Mouse (Mus musculus): ENCODE measurements around the gene Bcl2a1c. TPM values are rescaled to one million over a fixed set of nuclear protein-coding genes. Genes with fewer than 3 reads are reported as not detected.
"Not testable (repeated sequence)": the region's sequence is repeated elsewhere in the genome, so short reads cannot be mapped to it uniquely, and the experiment has no call there.

The Bcl2a1c gene
- total RNA-seq (2021), result not detected
- long read RNA-seq, experiment 1, result 0 reads
- long read RNA-seq, experiment 2, result 0 reads

DNA sequence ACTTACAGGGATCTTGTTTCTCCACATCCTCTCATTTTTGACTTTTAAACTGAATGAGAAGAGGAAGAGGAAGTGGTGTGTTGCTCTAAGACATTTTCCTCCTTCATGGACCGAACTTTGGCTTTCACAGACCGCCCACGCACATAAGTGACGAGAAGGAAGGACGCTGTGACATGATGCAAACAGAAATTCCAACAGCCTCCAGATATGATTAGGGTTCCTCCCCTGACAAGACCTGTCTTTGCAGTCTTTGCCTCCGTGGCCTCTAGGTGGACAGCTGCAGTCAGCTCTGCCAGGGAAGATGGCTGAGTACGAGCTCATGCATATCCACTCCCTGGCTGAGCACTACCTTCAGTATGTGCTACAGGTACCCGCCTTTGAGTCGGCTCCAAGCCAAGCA lies at the start of gene Bcl2a1c:
Gene Bcl2a1c, plus strand, starts transcription at position 281 of the 400 bp plus-strand sequence.
- intact Hi-C loops (cut with DNase I); DNase-seq: not testable (repeated sequence)

DNA sequence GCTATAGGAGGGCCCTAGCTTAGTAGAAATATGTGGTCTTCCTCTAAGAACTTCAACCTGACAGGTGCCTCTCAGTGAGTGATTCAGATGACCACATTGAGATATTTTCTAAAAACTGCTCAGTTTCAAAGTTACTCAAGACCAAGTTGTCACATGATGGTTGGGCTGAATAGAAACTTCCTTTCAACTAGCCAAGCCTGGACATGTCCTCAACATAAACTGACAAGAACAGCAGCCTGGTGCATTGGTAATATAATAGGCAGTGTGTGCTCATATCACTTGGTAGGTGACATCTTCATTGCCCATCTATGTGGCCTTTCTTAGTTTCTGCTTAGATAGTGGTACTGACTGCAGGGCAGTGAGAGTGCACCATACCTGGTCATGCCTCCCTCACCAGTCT lies 24.0 kb upstream of the Bcl2a1c start:
- intact Hi-C loops (cut with DNase I), result loop anchor here (5.0 kb wide), 1 partner anchor 179 kb away; no protein-coding TSS in a partner anchor
- not testable (repeated sequence) for DNase-seq

DNA sequence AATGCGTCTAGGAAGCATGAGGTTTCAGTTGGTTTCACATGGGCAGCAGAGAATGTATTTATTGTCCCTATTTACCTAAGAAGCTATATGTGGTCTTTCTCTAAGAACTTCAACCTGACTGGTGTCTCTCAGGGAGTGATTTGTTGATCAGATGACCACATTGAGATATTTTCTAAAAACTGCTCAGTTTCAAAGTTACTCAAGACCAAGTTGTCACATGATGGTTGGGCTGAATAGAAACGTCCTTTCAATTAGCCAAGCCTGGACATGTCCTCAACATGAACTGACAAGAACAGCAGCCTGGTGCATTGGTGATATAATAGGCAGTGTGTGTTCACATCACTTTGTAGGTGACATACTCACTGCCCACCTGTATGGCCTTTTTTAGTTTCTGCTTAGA lies 18.2 kb upstream of the Bcl2a1c start:
- intact Hi-C loops (cut with DNase I), result loop anchor here (10.0 kb wide), 1 partner anchor 183 kb away; no protein-coding TSS in a partner anchor
- not testable (repeated sequence) for DNase-seq

DNA sequence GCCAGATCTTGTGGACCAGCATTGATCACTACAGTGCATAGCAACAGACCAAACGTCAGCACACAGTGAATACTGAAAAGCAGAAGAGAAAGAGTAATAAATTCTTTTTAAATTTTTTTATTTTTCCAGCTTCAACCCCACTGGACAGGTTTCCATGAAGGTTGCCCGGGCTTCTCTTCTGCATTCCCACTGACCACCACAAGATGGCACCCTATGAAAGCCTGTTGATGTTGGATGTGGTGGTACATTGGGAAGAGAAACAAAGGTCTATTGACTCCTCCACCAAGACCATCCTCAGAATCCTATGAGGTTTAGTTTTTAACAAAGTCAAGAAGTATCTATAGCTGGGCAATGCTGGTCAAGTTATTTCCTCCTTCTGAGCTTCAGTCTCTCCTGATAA lies 11.9 kb upstream of the Bcl2a1c start:
- DNase-seq, result no peak
- intact Hi-C loops (cut with DNase I), result loop anchor here (2.0 to 10.0 kb wide), 2 partner anchors 63 to 177 kb away; no protein-coding TSS in a partner anchor

DNA sequence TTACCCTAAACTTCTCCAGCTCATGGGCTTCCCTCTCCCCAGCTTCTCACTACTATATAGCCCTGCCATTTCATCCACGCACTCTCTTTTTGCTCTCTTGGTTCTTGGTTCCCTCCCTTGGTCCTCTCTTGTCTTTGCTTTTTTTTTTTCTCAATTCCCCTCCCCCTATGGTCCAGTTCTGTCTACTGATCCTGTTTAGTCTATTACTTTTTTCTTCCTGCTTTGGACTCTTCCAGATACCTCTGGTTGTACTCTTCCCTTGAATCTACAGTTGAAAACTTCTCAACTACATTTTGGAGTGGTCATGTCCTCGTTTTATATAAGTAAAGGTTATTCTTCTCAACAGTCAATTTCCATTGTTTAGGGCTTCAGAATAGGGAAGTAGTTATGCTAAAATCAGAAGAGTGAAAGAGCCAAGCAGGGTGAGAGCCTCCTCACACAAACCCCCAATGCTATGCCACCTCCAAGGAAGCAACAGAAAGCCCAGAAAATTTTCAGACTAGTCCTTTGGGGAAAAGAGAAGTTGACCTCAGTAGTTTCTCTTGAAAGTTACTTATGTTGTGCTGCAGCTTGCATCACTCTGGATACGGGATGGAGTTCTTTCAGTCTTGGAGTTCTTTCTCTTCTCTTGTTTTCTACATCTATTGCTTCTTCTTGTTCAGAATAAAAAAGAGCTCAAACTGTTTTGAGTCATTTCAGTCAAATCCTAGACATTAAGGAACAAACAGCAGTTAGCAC lies 3.8 kb upstream of the Bcl2a1c start:
- intact Hi-C loops (cut with DNase I), result no loop called here
- DNase-seq, result no peak

DNA sequence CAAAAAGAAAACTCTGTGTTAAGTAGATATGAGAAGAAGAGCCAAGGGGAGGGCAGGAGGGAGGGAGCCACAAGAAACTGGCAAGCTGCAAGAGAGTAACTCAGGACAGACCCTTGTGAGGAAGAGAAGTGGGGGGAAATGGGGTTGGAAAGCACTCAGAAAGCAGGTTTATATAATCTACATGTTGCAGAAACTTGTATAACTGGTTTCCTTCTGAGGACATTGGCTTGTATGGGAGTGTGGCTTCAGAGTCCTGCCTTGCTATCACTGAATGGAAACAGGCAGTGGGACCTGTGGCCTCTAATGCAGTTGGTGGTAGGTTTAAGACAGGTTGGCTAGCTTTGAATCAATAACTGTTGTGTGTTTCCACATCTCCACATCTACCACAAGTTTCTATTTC lies 1.6 kb upstream of the Bcl2a1c start:
- DNase-seq; intact Hi-C loops (cut with DNase I): not testable (repeated sequence)

DNA sequence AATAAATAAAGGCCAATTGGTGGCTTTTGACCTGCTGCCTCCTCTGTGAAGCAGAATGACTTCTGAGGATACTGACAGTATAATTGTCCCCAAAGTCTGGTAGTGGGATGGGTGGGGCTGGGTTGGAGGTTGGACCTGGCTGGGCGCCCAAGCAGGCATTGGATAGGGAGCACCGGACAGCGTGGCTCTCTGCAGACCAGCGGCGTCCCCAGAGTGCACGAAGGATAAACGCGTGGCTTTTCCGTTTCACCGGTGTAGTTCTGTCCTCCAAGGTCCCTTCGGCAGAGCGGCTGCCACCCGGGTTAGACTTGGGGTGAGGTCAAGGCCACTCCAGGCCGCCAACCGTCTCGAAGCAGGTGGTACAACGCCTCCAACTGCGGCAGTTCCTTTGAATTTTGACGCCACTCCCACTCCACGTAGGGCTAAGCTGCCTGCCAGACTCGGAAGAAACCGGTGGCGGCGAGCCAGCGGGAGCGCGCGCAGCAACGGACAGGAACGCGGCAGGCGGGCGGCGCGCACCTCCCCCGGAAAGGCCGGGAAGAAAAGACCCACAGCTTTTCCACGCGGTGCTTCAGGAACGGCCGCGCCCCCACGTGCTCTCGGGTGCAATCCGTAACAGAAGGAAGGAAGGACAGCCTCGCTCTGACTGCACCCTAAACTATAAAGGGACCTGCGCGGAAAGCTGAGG lies 38.0 kb downstream of the Bcl2a1c start:
- peak; percentile 61 to 73 for DNase-seq
- intact Hi-C loops (cut with DNase I), result no loop called here

DNA sequence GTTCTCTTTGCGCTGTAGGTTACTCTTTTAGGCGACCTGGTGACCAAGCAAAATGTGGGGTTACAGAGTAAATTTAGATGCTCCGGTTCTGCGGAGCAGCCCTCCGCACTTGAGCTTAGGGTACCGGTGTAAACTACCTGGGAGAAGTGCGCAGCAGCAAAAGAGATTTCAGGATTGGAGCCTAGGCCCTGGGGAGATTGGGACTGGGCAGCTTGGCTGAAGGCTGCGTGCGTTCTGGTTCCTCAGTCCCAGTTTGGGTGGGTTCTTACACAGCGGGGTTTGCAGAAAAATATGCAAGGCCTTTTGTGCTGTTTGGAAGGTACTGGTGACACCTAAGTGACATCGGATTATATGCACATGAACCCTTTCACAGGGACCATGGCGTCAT lies 38.5 kb downstream of the Bcl2a1c start:
- DNase-seq, result no peak
- intact Hi-C loops (cut with DNase I), result no loop called here

DNA sequence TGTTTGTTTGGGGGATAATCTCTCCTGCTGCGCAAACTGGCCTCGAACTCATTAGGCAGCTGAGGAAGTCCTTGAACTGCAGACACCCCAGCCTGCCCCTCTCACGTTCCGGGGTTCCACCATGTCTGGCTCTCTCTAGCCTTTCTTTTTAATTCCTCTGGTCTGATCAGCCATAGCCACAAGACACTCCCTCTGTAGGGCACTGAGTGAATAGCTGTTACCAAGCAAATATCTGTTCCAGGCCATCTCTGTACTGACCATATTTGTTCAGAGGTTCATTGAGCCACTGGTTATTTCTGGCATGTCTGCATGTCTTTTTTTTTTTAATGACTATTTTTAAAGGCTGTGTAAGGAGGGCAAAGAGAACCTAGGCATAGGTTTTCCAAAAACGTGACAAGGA lies 39.5 kb downstream of the Bcl2a1c start:
- intact Hi-C loops (cut with DNase I); DNase-seq: not testable (repeated sequence)

DNA sequence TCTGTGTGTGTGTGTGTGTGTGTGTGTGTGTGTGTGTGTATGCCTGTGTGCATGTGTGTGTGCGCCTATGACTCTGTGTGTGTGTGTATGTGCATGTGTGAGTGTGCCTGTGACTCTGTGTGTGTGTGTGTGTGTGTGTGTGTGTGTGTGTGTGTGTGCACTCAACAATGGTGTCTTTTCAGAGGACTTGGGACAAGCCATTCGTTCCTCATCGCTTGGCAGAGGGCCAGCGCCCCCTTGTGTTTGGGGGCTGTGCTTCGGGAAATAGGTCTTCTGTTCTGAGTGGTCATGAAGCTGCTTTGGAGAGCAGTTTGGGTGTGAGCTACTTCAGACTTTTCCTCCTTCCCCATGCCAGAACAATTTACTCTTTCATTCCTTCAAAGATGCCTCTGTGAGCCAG lies 41.8 kb downstream of the Bcl2a1c start:
- DNase-seq, result not testable (repeated sequence)
- intact Hi-C loops (cut with DNase I), result loop anchor here (5.0 kb wide), 1 partner anchor 279 kb away; no protein-coding TSS in a partner anchor

DNA sequence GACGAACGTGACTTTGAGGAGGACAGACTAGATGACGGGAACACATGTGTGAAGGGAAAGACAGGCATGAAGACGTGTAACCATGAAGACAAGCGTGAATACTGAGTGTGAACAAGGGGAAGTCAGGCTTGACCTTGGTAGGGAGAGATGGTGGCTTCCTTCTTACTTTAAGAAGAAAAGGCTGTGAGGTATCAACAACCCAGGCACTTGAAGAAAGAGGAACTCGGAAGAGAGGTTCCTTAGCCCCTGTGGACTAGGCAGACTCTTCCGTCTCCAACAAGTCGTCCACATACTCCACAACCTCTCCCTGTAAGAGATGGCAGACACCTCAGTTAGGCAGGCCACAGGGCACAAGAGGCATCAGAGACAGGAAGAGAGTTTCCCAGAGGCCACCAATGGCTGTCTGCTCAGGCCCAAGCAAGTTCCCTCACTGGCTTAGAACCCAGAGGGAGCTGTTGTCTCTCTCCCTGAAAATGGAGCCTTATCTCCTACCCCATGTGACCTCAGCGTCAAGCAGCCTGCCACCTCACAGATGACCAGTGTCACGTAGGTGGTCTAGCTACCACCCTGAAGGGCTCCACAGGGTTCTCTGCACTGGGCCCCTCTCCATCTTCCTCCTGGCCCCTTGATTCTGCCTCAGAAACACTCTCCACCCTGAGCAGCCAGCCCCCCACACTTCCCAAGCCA lies 45.5 kb downstream of the Bcl2a1c start:
- DNase-seq, result no peak
- intact Hi-C loops (cut with DNase I), result no loop called here

DNA sequence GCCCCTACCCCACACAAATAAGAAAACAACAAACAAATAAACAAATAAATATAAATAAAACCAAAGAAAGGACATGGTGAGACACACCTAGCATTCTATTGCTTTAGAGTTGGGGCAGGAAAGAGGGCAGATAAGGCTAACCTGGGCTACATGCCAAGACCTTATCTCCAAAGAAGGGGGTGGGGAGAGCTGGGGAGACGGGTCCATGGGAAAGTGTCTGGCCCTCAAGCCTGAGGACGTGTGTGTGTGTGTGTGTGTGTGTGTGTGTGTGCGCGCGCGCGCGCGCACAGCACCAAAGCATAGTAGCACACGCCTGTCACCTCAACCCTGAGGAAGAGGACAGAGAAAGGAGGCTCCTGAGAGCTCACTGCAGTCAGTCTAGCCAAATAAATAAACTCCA lies 47.2 kb downstream of the Bcl2a1c start:
- DNase-seq, result no peak
- intact Hi-C loops (cut with DNase I), result no loop called here

DNA sequence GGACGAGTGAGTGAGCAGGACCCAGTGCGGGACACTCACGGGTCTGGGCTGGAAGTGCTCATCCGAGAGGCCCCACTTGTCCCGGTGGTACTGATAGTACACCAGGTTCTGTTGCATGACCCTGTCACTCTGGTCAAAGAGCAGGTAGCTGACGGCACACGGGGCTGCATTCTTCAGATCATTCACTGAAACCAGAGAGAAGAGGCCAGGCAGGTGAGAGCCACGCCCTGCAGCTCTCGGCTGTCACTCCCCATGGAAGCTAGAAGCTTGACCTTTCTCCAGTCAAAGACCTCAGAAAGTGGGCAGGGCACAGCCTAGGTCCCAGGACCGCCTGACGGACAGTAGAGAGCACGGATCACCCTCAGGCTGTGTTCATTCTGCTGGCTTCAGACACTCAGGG lies 49.9 kb downstream of the Bcl2a1c start:
- no peak for DNase-seq
- intact Hi-C loops (cut with DNase I), result loop anchor here (2.0 kb wide), 1 partner anchor 61 kb away; no protein-coding TSS in a partner anchor

Other genes starting within 250 kb of the Bcl2a1c start
- 10 to 100 TPM in 1 of 2 experiments, 1 to 10 TPM in 1; 8.8 to 11.3 TPM for gene Crtap, start 60.5 kb downstream of the Bcl2a1c start, total RNA-seq (2021)
- 1 to 10 TPM; 4.3 to 4.9 TPM for gene Glb1, start 70.9 kb downstream of the Bcl2a1c start, total RNA-seq (2021)
- 1 to 10 TPM in 1 of 2 experiments, under 1 TPM in 1; 0.84 to 1.5 TPM for gene Tmppe, start 71.0 kb downstream of the Bcl2a1c start, total RNA-seq (2021)
- gene Ccr4, start 174.8 kb downstream of the Bcl2a1c start, total RNA-seq (2021), result not detected
- not detected for gene C130032M10Rik, start 185.6 kb downstream of the Bcl2a1c start, total RNA-seq (2021)
- not detected for gene Trim71, start 234.2 kb downstream of the Bcl2a1c start, total RNA-seq (2021)

All from gastrocnemius, postnatal 36 days (tissue).